Mouse (Mus musculus): Measurements from ENCODE around the gene Atg9a. TPM values are rescaled to one million over a fixed set of nuclear protein-coding genes. Genes with fewer than 3 reads are reported as not detected.

Atg9a gene
- polyA plus RNA-seq, 1 experiment from 2014 or later: 51.3 TPM

GRCm38 (mm10) chr1:75211141-75211708, 19.2 kb upstream of the Atg9a start:
- H3K36me3 ChIP-seq (ENCODE audit: control insufficient read depth, insufficient read depth, low read length): peaks cover 18% of the 10 kb centered on the region
- peak overlapping the region; percentile 88 for H3K9ac ChIP-seq (replicated peaks; ENCODE audit: low read depth, low read length)
- H3K4me2 ChIP-seq (ENCODE audit: low read depth, low read length): peak overlapping the region; percentile 95
- no peaks in the 10 kb centered on the region for H3K27me3 ChIP-seq (ENCODE audit: control insufficient read depth, insufficient read depth, low read length)
- H3K4me1 ChIP-seq (ENCODE audit: control insufficient read depth, insufficient read depth, low read length): peaks cover 17% of the 10 kb centered on the region; the same call in 1 of the 2 replicates
- H3K9me3 ChIP-seq (ENCODE audit: control insufficient read depth, low read length): no peaks in the 10 kb centered on the region
- no peak overlapping the region for H3K27ac ChIP-seq (ENCODE audit: low read depth, low read length)
- ATAC-seq (ENCODE audit: low read depth): peak; percentile 13; the same call in 1 of the 2 replicates
- WGBS: 14% methylated on average over 17 of the region's 17 CpGs
- peak overlapping the region; percentile 94 for H3K4me3 ChIP-seq (ENCODE audit: low read depth, low read length)

GRCm38 (mm10) chr1:75210136-75211087, 18.4 kb upstream of the Atg9a start, which contains the start of the genes Glb1l and Stk16:
TSS of gene Glb1l (minus strand) at chr1:75210813.
TSS of gene Stk16 (plus strand) at chr1:75210838.
- H3K27ac ChIP-seq (ENCODE audit: low read depth, low read length): 0 out of 2 replicates have a peak within 1 kb of the TSS, but pooled peaks have one; percentile 39
- H3K27me3 ChIP-seq (ENCODE audit: control insufficient read depth, insufficient read depth, low read length): no peaks in the 10 kb centered on the region
- H3K36me3 ChIP-seq (ENCODE audit: control insufficient read depth, insufficient read depth, low read length): peaks cover 18% of the 10 kb centered on the region
- peak within 1 kb of the TSS; percentile 88 for H3K9ac ChIP-seq (replicated peaks; ENCODE audit: low read depth, low read length)
- H3K4me2 ChIP-seq (ENCODE audit: low read depth, low read length): peak within 1 kb of the TSS; percentile 95
- H3K9me3 ChIP-seq (ENCODE audit: control insufficient read depth, low read length): no peaks in the 10 kb centered on the region
- peaks cover 17% of the 10 kb centered on the region; the same call in 1 of the 2 replicates for H3K4me1 ChIP-seq (ENCODE audit: control insufficient read depth, insufficient read depth, low read length)
- ATAC-seq (ENCODE audit: low read depth): peak; percentile 95
- 7% methylated on average over 42 of the region's 42 CpGs for WGBS
- peak within 1 kb of the TSS; percentile 94 for H3K4me3 ChIP-seq (ENCODE audit: low read depth, low read length)

GRCm38 (mm10) chr1:75208967-75209678, 17.1 kb upstream of the Atg9a start:
- Histone ChIP-seq H3K27me3 (ENCODE audit: control insufficient read depth, insufficient read depth, low read length) (no peaks in the 10 kb centered on the region), H3K9ac (replicated peaks; ENCODE audit: low read depth, low read length) (peak overlapping the region; percentile 25; the same call in 1 of the 2 replicates), H3K4me2 (ENCODE audit: low read depth, low read length) (peak overlapping the region; percentile 32), H3K27ac (ENCODE audit: low read depth, low read length) (no peak overlapping the region), H3K36me3 (ENCODE audit: control insufficient read depth, insufficient read depth, low read length) (peaks cover 8% of the 10 kb centered on the region), H3K4me3 (ENCODE audit: low read depth, low read length) (peak overlapping the region; percentile 20), H3K9me3 (ENCODE audit: control insufficient read depth, low read length) (no peaks in the 10 kb centered on the region), H3K4me1 (ENCODE audit: control insufficient read depth, insufficient read depth, low read length) (peaks cover 17% of the 10 kb centered on the region; the same call in 1 of the 2 replicates)
- 16% methylated on average over 34 of the region's 34 CpGs for WGBS
- no peak for ATAC-seq (ENCODE audit: low read depth)

DNA sequence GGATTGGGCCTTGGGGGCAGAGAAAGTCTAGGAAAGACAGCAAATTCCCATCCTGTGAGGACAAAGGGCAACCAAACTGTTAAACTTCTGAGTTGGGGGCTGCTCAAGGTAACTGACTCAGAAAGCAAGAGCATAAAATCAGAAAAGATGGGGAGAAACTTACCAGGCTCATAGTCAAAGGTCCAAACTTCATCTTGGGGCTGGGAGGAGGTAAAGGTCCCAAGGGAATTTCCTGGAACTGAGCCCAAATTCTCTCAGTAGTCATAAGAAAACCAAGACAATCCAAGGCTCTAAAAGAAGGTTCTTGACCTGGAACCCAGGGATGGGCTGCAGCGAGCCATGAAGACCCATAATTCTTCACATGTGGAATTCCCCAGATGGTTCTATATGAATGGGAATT, 9.2 kb upstream of the Atg9a start:
- H3K9me3 ChIP-seq (ENCODE audit: control insufficient read depth, low read length): no peaks in the 10 kb centered on the region
- ATAC-seq (ENCODE audit: low read depth): no peak
- no peak overlapping the region for H3K4me3 ChIP-seq (ENCODE audit: low read depth, low read length)
- no peaks in the 10 kb centered on the region for H3K4me1 ChIP-seq (ENCODE audit: control insufficient read depth, insufficient read depth, low read length)
- no peak overlapping the region for H3K4me2 ChIP-seq (ENCODE audit: low read depth, low read length)
- no peak overlapping the region for H3K9ac ChIP-seq (replicated peaks; ENCODE audit: low read depth, low read length)
- H3K27ac ChIP-seq (ENCODE audit: low read depth, low read length): no peak overlapping the region
- no peaks in the 10 kb centered on the region for H3K27me3 ChIP-seq (ENCODE audit: control insufficient read depth, insufficient read depth, low read length)
- 85% methylated on average over 1 of the region's 1 CpGs for WGBS
- H3K36me3 ChIP-seq (ENCODE audit: control insufficient read depth, insufficient read depth, low read length): peaks cover 26% of the 10 kb centered on the region; the same call in 1 of the 2 replicates

- Histone ChIP-seq H3K4me1 (ENCODE audit: control insufficient read depth, insufficient read depth, low read length) (peaks cover 15% of the 10 kb centered on the region; the same call in 1 of the 2 replicates), H3K27me3 (ENCODE audit: control insufficient read depth, insufficient read depth, low read length) (no peaks in the 10 kb centered on the region; the same call in 1 of the 2 replicates), H3K4me3 (ENCODE audit: low read depth, low read length) (peak overlapping the region; percentile 82), H3K4me2 (ENCODE audit: low read depth, low read length) (peak overlapping the region; percentile 97), H3K36me3 (ENCODE audit: control insufficient read depth, insufficient read depth, low read length) (peaks cover 4% of the 10 kb centered on the region; the same call in 1 of the 2 replicates), H3K9me3 (ENCODE audit: control insufficient read depth, low read length) (no peaks in the 10 kb centered on the region), H3K9ac (replicated peaks; ENCODE audit: low read depth, low read length) (peak overlapping the region; percentile 92), H3K27ac (ENCODE audit: low read depth, low read length) (peak overlapping the region; percentile 85)
- ATAC-seq (ENCODE audit: low read depth): 0 out of 2 replicates have a peak, but pooled peaks have one; percentile 7
- 2% methylated on average over 19 of the region's 19 CpGs for WGBS
Observed at GRCm38 (mm10) chr1:75192452-75192851, 456 bp upstream of the Atg9a start.

- H3K27ac ChIP-seq (ENCODE audit: low read depth, low read length): peak overlapping the region; percentile 95
- peak overlapping the region; percentile 92 for H3K9ac ChIP-seq (replicated peaks; ENCODE audit: low read depth, low read length)
- no peak for ATAC-seq (ENCODE audit: low read depth)
- peaks cover 13% of the 10 kb centered on the region; the same call in 1 of the 2 replicates for H3K36me3 ChIP-seq (ENCODE audit: control insufficient read depth, insufficient read depth, low read length)
- H3K4me2 ChIP-seq (ENCODE audit: low read depth, low read length): peak overlapping the region; percentile 97
- 60% methylated on average over 4 of the region's 5 CpGs for WGBS
- no peaks in the 10 kb centered on the region; the same call in 1 of the 2 replicates for H3K27me3 ChIP-seq (ENCODE audit: control insufficient read depth, insufficient read depth, low read length)
- H3K4me1 ChIP-seq (ENCODE audit: control insufficient read depth, insufficient read depth, low read length): peaks cover 15% of the 10 kb centered on the region; the same call in 1 of the 2 replicates
- H3K9me3 ChIP-seq (ENCODE audit: control insufficient read depth, low read length): no peaks in the 10 kb centered on the region
- H3K4me3 ChIP-seq (ENCODE audit: low read depth, low read length): peak overlapping the region; percentile 82
Observed at GRCm38 (mm10) chr1:75191258-75191621, 756 bp downstream of the Atg9a start.

GRCm38 (mm10) chr1:75190577-75190976, 1.4 kb downstream of the Atg9a start:
- peak overlapping the region; percentile 92; the same call in 1 of the 2 replicates for H3K9ac ChIP-seq (replicated peaks; ENCODE audit: low read depth, low read length)
- H3K36me3 ChIP-seq (ENCODE audit: control insufficient read depth, insufficient read depth, low read length): peaks cover 15% of the 10 kb centered on the region; the same call in 1 of the 2 replicates
- no peaks in the 10 kb centered on the region; the same call in 1 of the 2 replicates for H3K27me3 ChIP-seq (ENCODE audit: control insufficient read depth, insufficient read depth, low read length)
- no peaks in the 10 kb centered on the region for H3K9me3 ChIP-seq (ENCODE audit: control insufficient read depth, low read length)
- H3K4me1 ChIP-seq (ENCODE audit: control insufficient read depth, insufficient read depth, low read length): peaks cover 15% of the 10 kb centered on the region; the same call in 1 of the 2 replicates
- H3K4me2 ChIP-seq (ENCODE audit: low read depth, low read length): peak overlapping the region; percentile 97
- 75% methylated on average over 2 of the region's 2 CpGs for WGBS
- no peak overlapping the region for H3K4me3 ChIP-seq (ENCODE audit: low read depth, low read length)
- ATAC-seq (ENCODE audit: low read depth): no peak
- H3K27ac ChIP-seq (ENCODE audit: low read depth, low read length): no peak overlapping the region

DNA sequence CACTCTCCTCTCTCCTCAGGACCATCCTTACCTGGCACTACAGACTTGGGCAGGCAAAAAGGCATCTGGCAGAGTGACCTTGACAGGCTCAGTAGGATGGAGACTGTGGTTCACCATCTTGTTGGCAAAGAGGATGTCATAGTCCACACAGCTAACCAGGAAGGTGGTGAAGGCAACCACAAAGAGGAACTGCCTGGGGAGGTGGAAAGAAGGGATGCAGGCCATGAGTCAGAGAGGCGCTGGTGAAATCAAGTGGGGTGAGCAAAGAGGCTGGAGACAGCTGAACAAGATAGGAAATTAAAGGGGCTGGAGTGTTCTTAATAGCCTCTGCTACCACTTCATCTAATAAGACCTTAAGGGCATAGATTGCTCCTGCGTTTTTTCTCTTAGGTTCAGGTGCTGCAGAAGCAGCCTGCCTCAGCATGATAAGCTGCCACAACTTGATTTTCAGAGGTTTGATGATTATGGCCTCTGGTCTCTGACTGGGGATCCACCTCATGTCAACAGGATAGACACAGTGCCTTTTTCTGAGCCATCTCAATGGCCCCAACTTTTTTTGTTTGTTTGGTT, 4.0 kb downstream of the Atg9a start:
- no peak for ATAC-seq (ENCODE audit: low read depth)
- Histone ChIP-seq H3K9me3 (ENCODE audit: control insufficient read depth, low read length) (no peaks in the 10 kb centered on the region), H3K9ac (replicated peaks; ENCODE audit: low read depth, low read length) (no peak overlapping the region), H3K36me3 (ENCODE audit: control insufficient read depth, insufficient read depth, low read length) (peaks cover 26% of the 10 kb centered on the region), H3K4me1 (ENCODE audit: control insufficient read depth, insufficient read depth, low read length) (peaks cover 10% of the 10 kb centered on the region; the same call in 1 of the 2 replicates), H3K27ac (ENCODE audit: low read depth, low read length) (no peak overlapping the region), H3K27me3 (ENCODE audit: control insufficient read depth, insufficient read depth, low read length) (no peaks in the 10 kb centered on the region; the same call in 1 of the 2 replicates), H3K4me2 (ENCODE audit: low read depth, low read length) (no peak overlapping the region), H3K4me3 (ENCODE audit: low read depth, low read length) (no peak overlapping the region)
- 93% methylated on average over 2 of the region's 2 CpGs for WGBS
